Mouse (Mus musculus) ovary, postnatal 36 days (tissue): ENCODE measurements around the gene Synpo2l.
"Not testable (repeated sequence)": the region's sequence is repeated elsewhere in the genome, so short reads cannot be mapped to it uniquely, and the experiment has no call there.

Experiments
- DNase-seq: peaks from one replicate; pipeline ENCODE4 v3.0.0; 2022; ENCODE audit warnings: low spot score, mixed read lengths

Gene Synpo2l

GRCm38 (mm10) chr14:20640644-20641437, 27.3 kb downstream of the Synpo2l start, which contains the start of gene Usp54:
Usp54 (minus strand) TSS chr14:20641063.
- DNase-seq = peak; percentile 96

- no peak for DNase-seq
These were observed 28.1 kb downstream of the Synpo2l start for GRCm38 (mm10) chr14:20639918-20640619.

- DNase-seq = no peak
These were observed 29.5 kb downstream of the Synpo2l start for GRCm38 (mm10) chr14:20638702-20639101.

DNA sequence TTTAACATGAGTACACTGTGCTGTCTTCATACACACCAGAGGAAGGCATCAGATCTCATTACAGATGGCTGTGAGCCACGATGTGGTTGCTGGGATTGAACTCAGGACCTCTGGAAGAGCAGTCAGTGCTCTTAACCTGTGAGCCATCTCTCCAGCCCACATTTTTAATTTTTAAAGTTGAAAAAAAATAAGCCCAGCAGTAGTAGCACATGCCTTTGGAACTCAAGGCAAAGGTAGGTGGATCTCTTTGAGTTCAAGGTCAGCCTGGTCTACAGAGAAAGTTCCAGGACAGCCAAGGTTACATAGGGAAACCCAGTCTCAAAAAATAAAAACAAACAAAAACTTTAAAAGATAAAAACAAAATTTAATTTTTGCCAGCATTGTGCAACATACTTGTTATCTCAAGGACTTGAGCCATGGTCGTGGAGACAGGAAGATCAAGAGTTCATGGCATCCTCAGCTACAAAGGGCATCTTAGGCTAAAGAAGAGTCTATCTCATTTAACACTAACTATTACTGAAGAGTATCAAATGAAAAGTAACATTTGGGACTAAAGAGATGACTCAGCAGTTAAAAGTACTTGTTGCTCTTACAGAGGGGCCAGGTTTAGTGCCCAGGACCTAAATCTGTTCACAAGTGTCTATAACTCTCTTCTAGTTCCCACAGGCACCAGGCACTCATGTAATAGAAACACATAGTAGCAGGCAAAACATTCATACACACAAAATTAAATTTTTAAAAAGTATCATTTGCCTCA, 30.2 kb downstream of the Synpo2l start:
- no peak for DNase-seq

GRCm38 (mm10) chr14:20636968-20637367, 31.2 kb downstream of the Synpo2l start:
- DNase-seq = not testable (repeated sequence)

- DNase-seq = no peak
These were observed 32.6 kb downstream of the Synpo2l start for GRCm38 (mm10) chr14:20635546-20635945.

- no peak for DNase-seq
These were observed 36.9 kb downstream of the Synpo2l start for GRCm38 (mm10) chr14:20631253-20631652.

GRCm38 (mm10) chr14:20626971-20627370, 41.2 kb downstream of the Synpo2l start:
- no peak for DNase-seq

GRCm38 (mm10) chr14:20626447-20626846, 41.7 kb downstream of the Synpo2l start:
- DNase-seq = no peak

- no peak for DNase-seq
These were observed 45.2 kb downstream of the Synpo2l start for GRCm38 (mm10) chr14:20622907-20623306.

DNA sequence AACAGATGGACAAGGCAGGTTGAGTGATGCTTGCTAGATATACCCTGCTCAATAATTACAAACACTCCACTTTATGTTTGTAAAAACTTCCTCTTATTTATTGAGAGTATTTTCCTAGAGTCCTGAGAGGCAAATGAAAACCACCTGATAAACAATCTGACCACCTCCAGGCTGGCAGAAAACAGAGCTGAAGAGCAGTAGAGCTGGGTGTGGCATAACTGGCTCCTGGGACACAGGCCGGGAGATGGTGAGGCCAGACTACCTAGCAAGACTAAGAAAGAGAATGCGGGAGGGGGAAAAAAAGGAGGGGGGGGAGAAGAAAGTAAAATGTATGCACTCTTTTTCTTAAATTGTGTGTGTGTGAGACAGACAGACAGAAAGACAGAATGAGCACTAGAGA, 45.7 kb downstream of the Synpo2l start:
- no peak for DNase-seq

- DNase-seq = no peak
These were observed 46.3 kb downstream of the Synpo2l start for GRCm38 (mm10) chr14:20621903-20622302.

- no peak for DNase-seq
These were observed 49.0 kb downstream of the Synpo2l start for GRCm38 (mm10) chr14:20619131-20619530.

- DNase-seq = no peak
These were observed 49.9 kb downstream of the Synpo2l start for GRCm38 (mm10) chr14:20618211-20618610.

DNA sequence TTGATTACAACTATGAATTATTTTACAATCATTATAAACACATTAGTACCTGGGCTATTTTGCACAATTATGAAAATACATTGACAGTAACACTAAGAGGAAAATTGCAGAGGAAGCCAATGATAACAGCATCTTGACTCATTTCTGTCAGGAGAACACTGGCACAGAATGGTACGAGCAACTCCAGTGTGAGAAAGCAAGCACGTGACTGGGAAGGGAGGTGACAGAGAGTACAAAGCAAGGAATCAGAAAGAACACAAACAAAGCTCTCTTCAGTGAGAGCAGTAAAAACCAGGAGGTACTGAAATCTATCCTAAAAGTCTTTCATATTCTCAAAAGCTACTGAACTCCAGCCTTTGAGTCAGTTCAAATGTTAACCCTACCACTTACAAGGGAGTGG, 51.7 kb downstream of the Synpo2l start:
- no peak for DNase-seq

DNA sequence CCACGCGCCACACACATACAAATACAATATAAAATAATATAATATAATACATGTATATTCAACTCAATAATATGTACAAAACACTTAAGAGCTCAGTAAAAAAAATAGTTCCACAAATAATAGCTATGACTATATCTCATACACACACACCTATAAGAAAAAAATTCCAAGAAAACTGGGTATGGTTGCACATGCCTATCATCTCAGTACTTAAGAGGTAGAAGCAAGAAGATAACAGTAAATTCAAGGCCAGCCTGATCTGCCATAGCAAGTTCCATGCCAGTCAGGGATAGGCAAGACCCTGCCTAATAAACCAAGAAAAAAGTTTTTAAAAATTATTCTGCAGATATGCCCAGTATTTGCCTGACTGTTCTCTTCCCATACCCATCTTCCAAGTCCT, 53.1 kb downstream of the Synpo2l start:
- DNase-seq = no peak

GRCm38 (mm10) chr14:20612820-20613219, 55.3 kb downstream of the Synpo2l start:
- no peak for DNase-seq

DNA sequence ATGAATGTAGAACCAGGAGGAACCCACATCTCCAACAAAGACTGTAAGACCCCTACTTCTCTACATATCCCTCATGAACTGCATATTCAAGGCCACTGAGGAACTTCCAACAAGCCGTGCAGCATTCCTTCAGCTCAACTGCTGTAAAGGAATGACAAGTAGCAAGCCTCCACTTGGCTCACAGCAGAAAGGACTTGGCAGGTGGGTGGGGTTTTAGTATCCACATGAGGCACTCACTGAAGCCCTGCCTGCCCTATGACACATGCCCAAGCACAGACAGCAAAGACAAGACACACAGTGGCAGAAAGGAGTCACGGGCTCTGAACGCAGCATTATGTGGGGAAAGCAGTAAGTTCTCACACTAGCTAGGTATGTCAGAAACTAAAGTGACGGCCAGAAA, 58.0 kb downstream of the Synpo2l start:
- no peak for DNase-seq

DNA sequence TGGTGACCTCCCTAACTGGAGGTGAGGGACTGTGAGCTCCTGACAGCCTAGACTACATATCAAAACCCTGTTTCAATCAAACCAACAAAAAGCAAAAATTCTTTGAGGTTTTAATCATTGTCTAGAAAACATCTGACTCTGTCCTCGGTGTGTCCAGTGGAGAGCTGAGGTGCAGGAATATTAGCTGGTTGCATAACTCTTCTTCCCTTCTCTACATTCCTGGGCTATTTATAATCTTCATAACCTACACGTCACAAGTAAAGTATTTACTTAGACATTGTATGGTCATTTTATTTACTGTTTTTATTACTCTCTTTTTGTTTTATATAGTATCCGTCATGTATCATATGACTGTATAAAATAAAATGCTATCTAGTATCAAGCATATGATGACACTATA, 58.6 kb downstream of the Synpo2l start:
- DNase-seq = no peak
